Mouse (Mus musculus) cerebellum, postnatal 4 days (tissue): ENCODE measurements at regions not wholly inside any gene's neighbourhood (a gene's known extent, or its start where the extent isn't known, plus 50 kb on each side); places are given as distances from the start of the nearest gene placed in this dataset.

Experiments used
- DNase-seq, 2 experiments: peaks; one replicate each; pipeline ENCODE4 v3.0.0; 2022; ENCODE audit warnings: low spot score in 2 of 2, mixed read lengths in 1 of 2

- DNase-seq: no peak
Observed at GRCm38 (mm10) chr10:16438414-16438813, 1284.6 kb upstream of the Cited2 start.

GRCm38 (mm10) chr10:16440932-16441640 lies 1281.9 kb upstream of the Cited2 start:
- DNase-seq: no peak

- no peak for DNase-seq
Observed at GRCm38 (mm10) chr10:16441661-16442072, 1281.4 kb upstream of the Cited2 start.

GRCm38 (mm10) chr10:16443901-16444300 lies 1279.1 kb upstream of the Cited2 start:
- no peak for DNase-seq

GRCm38 (mm10) chr10:16467935-16468334 lies 1255.1 kb upstream of the Cited2 start:
- no peak for DNase-seq

GRCm38 (mm10) chr10:16469711-16470110 lies 1253.3 kb upstream of the Cited2 start:
- no peak for DNase-seq

- DNase-seq: no peak
Observed at GRCm38 (mm10) chr10:16473952-16474521, 1249.0 kb upstream of the Cited2 start.

- no peak for DNase-seq
Observed at GRCm38 (mm10) chr10:16498580-16498979, 1224.4 kb upstream of the Cited2 start.

- no peak for DNase-seq
Observed at GRCm38 (mm10) chr10:16507681-16508080, 1215.3 kb upstream of the Cited2 start.

- no peak for DNase-seq
Observed at GRCm38 (mm10) chr10:16508161-16508560, 1214.9 kb upstream of the Cited2 start.

GRCm38 (mm10) chr10:16514656-16515055 lies 1208.4 kb upstream of the Cited2 start:
- no peak for DNase-seq

GRCm38 (mm10) chr10:16521895-16522294 lies 1201.1 kb upstream of the Cited2 start:
- DNase-seq: no peak

GRCm38 (mm10) chr10:16524101-16524500 lies 1198.9 kb upstream of the Cited2 start:
- no peak for DNase-seq

GRCm38 (mm10) chr10:16527693-16528092 lies 1195.3 kb upstream of the Cited2 start:
- DNase-seq: no peak

- DNase-seq: no peak
Observed at GRCm38 (mm10) chr10:16537660-16538059, 1185.4 kb upstream of the Cited2 start.

- DNase-seq: no peak
Observed at GRCm38 (mm10) chr10:16538379-16538778, 1184.6 kb upstream of the Cited2 start.

- DNase-seq: no peak
Observed at GRCm38 (mm10) chr10:16545445-16545844, 1177.6 kb upstream of the Cited2 start.

- DNase-seq: no peak
Observed at GRCm38 (mm10) chr10:16552861-16553635, 1170.0 kb upstream of the Cited2 start.

- DNase-seq: no peak
Observed at GRCm38 (mm10) chr10:16574568-16574967, 1148.5 kb upstream of the Cited2 start.

- DNase-seq: no peak
Observed at GRCm38 (mm10) chr10:16578554-16579078, 1144.4 kb upstream of the Cited2 start.

GRCm38 (mm10) chr10:16580200-16580599 lies 1142.8 kb upstream of the Cited2 start:
- no peak for DNase-seq

- DNase-seq: no peak
Observed at GRCm38 (mm10) chr10:16588833-16589232, 1134.2 kb upstream of the Cited2 start.

- no peak for DNase-seq
Observed at GRCm38 (mm10) chr10:16589399-16589798, 1133.6 kb upstream of the Cited2 start.
